Mouse (Mus musculus): ENCODE measurements around the gene Gria1.

Gria1 gene

GRCm38 (mm10) chr11:57274687-57275086 is 263.5 kb downstream of the Gria1 start:
- no peak for DNase-seq (ENCODE audit: extremely low spot score, low spot score)

- no peak for DNase-seq (ENCODE audit: extremely low spot score, low spot score)
Measured at GRCm38 (mm10) chr11:57278056-57278455, 266.9 kb downstream of the Gria1 start.

GRCm38 (mm10) chr11:57286119-57286518 is 274.9 kb downstream of the Gria1 start:
- DNase-seq (ENCODE audit: extremely low spot score, low spot score), result no peak

- DNase-seq (ENCODE audit: extremely low spot score, low spot score), result no peak
Measured at GRCm38 (mm10) chr11:57297376-57297775, 286.2 kb downstream of the Gria1 start.

GRCm38 (mm10) chr11:57298263-57298662 is 287.1 kb downstream of the Gria1 start:
- peak; percentile 69 for DNase-seq (ENCODE audit: extremely low spot score, low spot score)

GRCm38 (mm10) chr11:57298665-57299064 is 287.5 kb downstream of the Gria1 start:
- no peak for DNase-seq (ENCODE audit: extremely low spot score, low spot score)

GRCm38 (mm10) chr11:57303602-57304001 is 292.4 kb downstream of the Gria1 start:
- no peak for DNase-seq (ENCODE audit: extremely low spot score, low spot score)

- no peak for DNase-seq (ENCODE audit: extremely low spot score, low spot score)
Measured at GRCm38 (mm10) chr11:57306116-57306515, 294.9 kb downstream of the Gria1 start.

GRCm38 (mm10) chr11:57306892-57307291 is 295.7 kb downstream of the Gria1 start:
- DNase-seq (ENCODE audit: extremely low spot score, low spot score), result no peak

- no peak for DNase-seq (ENCODE audit: extremely low spot score, low spot score)
Measured at GRCm38 (mm10) chr11:57317063-57317462, 305.9 kb downstream of the Gria1 start.

GRCm38 (mm10) chr11:57317478-57317877 is 306.3 kb downstream of the Gria1 start:
- no peak for DNase-seq (ENCODE audit: extremely low spot score, low spot score)

GRCm38 (mm10) chr11:57319374-57319773 is 308.2 kb downstream of the Gria1 start:
- DNase-seq (ENCODE audit: extremely low spot score, low spot score), result no peak

- no peak for DNase-seq (ENCODE audit: extremely low spot score, low spot score)
Measured at GRCm38 (mm10) chr11:57324099-57324498, 312.9 kb downstream of the Gria1 start.
